Mouse (Mus musculus): ENCODE data around the gene Serpinb11.

DNA sequence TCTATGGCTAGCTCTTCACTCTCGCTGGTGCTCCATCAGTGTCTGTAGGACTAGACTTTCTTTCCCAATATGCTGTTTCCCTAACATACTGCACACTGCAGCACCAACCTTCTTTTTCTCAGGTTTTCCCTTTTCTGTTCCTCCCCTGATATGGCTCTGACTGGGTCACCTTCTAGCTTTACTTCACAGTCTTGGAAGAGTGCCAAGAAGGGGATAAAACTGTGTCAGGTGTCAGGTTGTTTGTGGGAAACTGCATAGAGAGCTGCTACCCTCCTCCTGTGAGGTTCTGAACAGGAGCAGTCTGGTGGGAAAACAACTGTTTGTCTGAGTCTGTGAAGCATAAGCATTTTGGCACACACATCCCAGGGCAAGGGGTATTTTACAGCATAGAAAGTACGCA lies 7.9 kb downstream of the Serpinb11 start:
- TF ChIP-seq POLR2A (IDR thresholded peaks at IDR 0.05; ENCODE audit: borderline replicate concordance, control insufficient read depth, low read depth, low read length) (no peak), CTCF (IDR thresholded peaks at IDR 0.05; ENCODE audit: control insufficient read depth, insufficient read depth, low read length) (no peak)
